Mouse (Mus musculus): ENCODE measurements around the gene Dpyd.

DNA sequence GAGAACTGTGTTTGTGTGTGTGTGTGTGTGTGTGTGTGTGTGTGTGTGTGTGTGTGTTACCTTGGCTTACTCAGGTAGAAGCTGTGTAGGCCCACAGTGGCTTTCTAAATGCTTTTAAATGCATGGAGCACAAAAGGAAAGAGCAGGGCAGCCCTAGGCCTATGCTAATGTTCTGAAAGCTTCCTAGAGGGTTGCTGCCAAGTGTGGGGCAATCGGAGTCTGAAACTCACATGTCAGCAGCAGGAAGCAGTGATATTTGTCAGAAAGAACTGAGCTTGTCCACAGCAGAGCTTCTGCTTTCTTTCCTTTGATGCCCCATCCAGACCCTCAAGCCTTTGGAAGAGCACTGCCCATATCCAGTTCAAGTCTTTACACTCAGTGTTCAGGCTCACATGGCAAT, 4.3 kb upstream of the Dpyd start:
- TF ChIP-seq POLR2A (IDR thresholded peaks at IDR 0.05; ENCODE audit: borderline replicate concordance, insufficient read depth, low read length) (no peak), CTCF (IDR thresholded peaks at IDR 0.05; ENCODE audit: borderline replicate concordance, insufficient read depth, low read depth, low read length) (no peak)

Data from cerebellum, adult 2 months (tissue).